Mouse (Mus musculus) liver, embryonic 14.5 days (tissue): ENCODE results near the gene Timp4. TPM values are rescaled to one million over a fixed set of nuclear protein-coding genes. Genes with fewer than 3 reads are reported as not detected.
"Not testable (repeated sequence)": the region's sequence is repeated elsewhere in the genome, so short reads cannot be mapped to it uniquely, and the experiment has no call there.

Source experiments
- ATAC-seq: fragments of 200-750 bp; cut with Nextera tagmentation; 2 replicates; pipeline ENCODE4 v1.8.0; 2017; ENCODE audit warnings: moderate number of reproducible peaks, mild to moderate bottlenecking, moderate library complexity; ENCODE audit not compliant: insufficient read depth
- DNase-seq, 3 experiments: peaks; one replicate each; pipeline ENCODE4 v3.0.0-alpha.2; 2012 to 2013; ENCODE audit warnings: low read depth in 3 of 3, low spot score in 3 of 3
- H3K27ac ChIP-seq: fragments of 300-500 bp; sonication (generic); 2 replicates; pipeline ENCODE4 v1.5.1; 2014; ENCODE audit warnings: moderate library complexity, mild to moderate bottlenecking, control low read depth, inconsistent platforms
- H3K27me3 ChIP-seq: fragments of 300-500 bp; sonication (generic); 2 replicates; pipeline ENCODE4 v1.6.1; 2014; ENCODE audit warnings: mild to moderate bottlenecking, low read length, moderate library complexity; ENCODE audit not compliant: control insufficient read depth, insufficient read depth
- H3K36me3 ChIP-seq: fragments of 300-500 bp; sonication (generic); replicated peaks from 2 replicates; pipeline ENCODE4 v1.6.1; 2014; ENCODE audit warnings: low read depth; ENCODE audit not compliant: control insufficient read depth, insufficient read depth
- H3K4me1 ChIP-seq, 2 experiments: fragments of 200-500 bp in 1 of 2; fragments of 300-500 bp in 1 of 2; sonication (generic) in 1 of 2; replicated peaks; 2 replicates each; pipeline ENCODE4 v1.6.1; 2012 to 2014; ENCODE audit warnings: antibody characterized with exemption in 1 of 2, inconsistent platforms in 1 of 2, low read length in 1 of 2; ENCODE audit not compliant: control insufficient read depth in 2 of 2, insufficient read depth in 2 of 2
- H3K4me2 ChIP-seq: fragments of 300-500 bp; sonication (generic); 2 replicates; pipeline ENCODE4 v1.6.1; 2014; ENCODE audit warnings: low read depth, mild to moderate bottlenecking, control low read depth, moderate library complexity
- H3K4me3 ChIP-seq, 2 experiments: fragments of 200-500 bp in 1 of 2; fragments of 300-500 bp in 1 of 2; sonication (generic) in 1 of 2; 2 replicates each; pipeline ENCODE4 v1.5.1; 2012 to 2014; ENCODE audit warnings: low read depth in 2 of 2, low read length in 2 of 2, mild to moderate bottlenecking in 2 of 2, control low read depth in 1 of 2, inconsistent platforms in 1 of 2, moderate library complexity in 1 of 2; ENCODE audit not compliant: insufficient read depth in 1 of 2
- H3K9ac ChIP-seq: fragments of 300-500 bp; sonication (generic); replicated peaks from 2 replicates; pipeline ENCODE4 v1.6.1; 2014; ENCODE audit warnings: mild to moderate bottlenecking, control low read depth, moderate library complexity
- H3K9me3 ChIP-seq: fragments of 300-500 bp; sonication (generic); 2 replicates; pipeline ENCODE4 v1.6.1; 2016; ENCODE audit warnings: low read length, mixed read lengths; ENCODE audit not compliant: control insufficient read depth
- CTCF ChIP-seq: IDR thresholded peaks from 2 replicates; pipeline ENCODE4 v1.5.1; 2016; ENCODE audit warnings: antibody characterized with exemption, low read depth, control low read depth
- EP300 ChIP-seq: IDR thresholded peaks from 2 replicates; pipeline ENCODE4 v1.6.1; 2016; ENCODE audit warnings: antibody characterized with exemption, low read depth
- WGBS: fragments of 180-500 bp; shearing (Covaris S2); extraction: QIAGEN DNeasy Blood & Tissue Kit; methylation state at CpG from one replicate; pipeline ENCODE4 v1.1.7; 2014; ENCODE audit not compliant: insufficient replicate concordance; 5-methylcytosine and 5-hydroxymethylcytosine counted together
- polyA plus RNA-seq, 2 experiments: library from polyadenylated mRNA; depleted of rRNA in 1 of 2; stranded (reverse) in 1 of 2; unstranded in 1 of 2; fragments of >200 nt; fragmentation: Nextera tagmentation in 1 of 2; extraction: Ambion mirVana in 1 of 2; gene quantifications; 2 replicates each; pipeline versions ENCODE4 v1.2.1 to v1.2.3; 2012 to 2014

The Timp4 gene
- polyA plus RNA-seq, 2 experiments, result not detected

GRCm38 (mm10) chr6:115244222-115244621 lies 7.8 kb downstream of the Timp4 start:
- Histone ChIP-seq H3K4me3 (no peak overlapping the region), H3K9ac (no peak overlapping the region), H3K4me1 (no peaks in the 10 kb centered on the region), H3K27me3 (no peaks in the 10 kb centered on the region), H3K4me2 (no peak overlapping the region), H3K9me3 (no peaks in the 10 kb centered on the region), H3K27ac (no peak overlapping the region), H3K36me3 (no peaks in the 10 kb centered on the region)
- ATAC-seq, result no peak
- TF ChIP-seq CTCF (no peak), EP300 (no peak)
- DNase-seq, result no peak
- 47% methylated on average over 2 of the region's 2 CpGs for WGBS

- no peak overlapping the region for H3K4me3 ChIP-seq
- WGBS, result 71% methylated on average over 3 of the region's 3 CpGs
- no peaks in the 10 kb centered on the region for H3K36me3 ChIP-seq
- no peaks in the 10 kb centered on the region for H3K9me3 ChIP-seq
- no peak for TF ChIP-seq EP300
- no peak overlapping the region for H3K4me2 ChIP-seq
- H3K4me1 ChIP-seq, result no peaks in the 10 kb centered on the region
- H3K9ac ChIP-seq, result no peak overlapping the region
- H3K27me3 ChIP-seq, result no peaks in the 10 kb centered on the region
- no peak overlapping the region for H3K27ac ChIP-seq
- DNase-seq (no peak), ATAC-seq (no peak)
Observed at GRCm38 (mm10) chr6:115241939-115242338, 10.1 kb downstream of the Timp4 start.

DNA sequence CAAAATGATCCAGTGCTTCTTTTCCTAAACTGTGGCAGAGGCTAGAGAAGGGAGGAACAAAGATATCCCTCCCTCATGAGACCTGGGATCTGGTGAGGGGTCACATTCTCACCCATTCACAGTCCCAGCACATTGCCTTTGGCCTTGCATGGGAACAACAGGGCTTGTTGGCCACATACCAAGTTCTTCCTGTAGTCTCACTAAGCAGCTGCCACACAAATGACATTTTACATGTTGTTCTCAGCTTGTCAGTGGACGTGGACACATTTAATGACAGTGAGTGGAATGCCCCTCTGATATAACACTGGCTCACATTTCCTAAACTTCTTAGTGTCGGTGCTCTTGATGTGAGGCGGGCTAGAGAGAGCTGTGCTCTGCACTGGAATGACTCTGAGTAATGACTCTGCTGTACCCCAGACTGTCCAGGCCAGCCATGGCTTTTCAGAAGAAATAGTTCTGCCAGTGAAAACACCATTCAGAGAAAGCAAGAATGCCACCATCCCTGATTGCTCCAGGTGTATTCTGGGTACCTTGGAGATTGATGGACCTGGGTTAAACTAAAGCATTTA lies 10.8 kb downstream of the Timp4 start:
- Histone ChIP-seq H3K4me1 (no peaks in the 10 kb centered on the region), H3K4me2 (no peak overlapping the region), H3K27ac (no peak overlapping the region), H3K4me3 (no peak overlapping the region), H3K9me3 (no peaks in the 10 kb centered on the region), H3K27me3 (no peaks in the 10 kb centered on the region), H3K36me3 (no peaks in the 10 kb centered on the region), H3K9ac (no peak overlapping the region)
- no peak for DNase-seq
- no peak for TF ChIP-seq CTCF
- TF ChIP-seq EP300, result no peak
- ATAC-seq, result no peak
- WGBS, result 60% methylated on average over 3 of the region's 3 CpGs

DNA sequence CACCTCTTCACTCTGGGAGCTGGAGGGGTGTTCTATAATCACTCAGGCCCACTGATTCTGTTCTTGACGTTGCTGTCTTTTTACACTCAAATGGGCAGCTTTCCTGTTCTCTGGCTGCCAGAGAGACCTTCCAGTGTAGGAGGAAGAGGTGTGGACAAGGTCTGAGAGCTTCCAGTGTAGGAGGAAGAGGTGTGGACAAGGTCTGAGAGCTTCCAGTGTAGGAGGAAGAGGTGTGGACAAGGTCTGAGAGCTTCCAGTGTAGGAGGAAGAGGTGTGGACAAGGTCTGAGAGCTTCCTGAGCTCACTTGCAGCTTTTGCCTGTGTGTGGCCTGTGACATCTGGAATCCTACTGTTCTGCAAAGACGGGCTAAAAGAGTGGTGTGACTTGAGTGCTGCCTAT lies 11.6 kb downstream of the Timp4 start:
- 31% methylated on average over 2 of the region's 2 CpGs for WGBS
- H3K4me1 ChIP-seq, H3K27me3 ChIP-seq, ATAC-seq, H3K4me2 ChIP-seq, DNase-seq, H3K27ac ChIP-seq, H3K9ac ChIP-seq, H3K36me3 ChIP-seq, H3K9me3 ChIP-seq, H3K4me3 ChIP-seq: not testable (repeated sequence)

DNA sequence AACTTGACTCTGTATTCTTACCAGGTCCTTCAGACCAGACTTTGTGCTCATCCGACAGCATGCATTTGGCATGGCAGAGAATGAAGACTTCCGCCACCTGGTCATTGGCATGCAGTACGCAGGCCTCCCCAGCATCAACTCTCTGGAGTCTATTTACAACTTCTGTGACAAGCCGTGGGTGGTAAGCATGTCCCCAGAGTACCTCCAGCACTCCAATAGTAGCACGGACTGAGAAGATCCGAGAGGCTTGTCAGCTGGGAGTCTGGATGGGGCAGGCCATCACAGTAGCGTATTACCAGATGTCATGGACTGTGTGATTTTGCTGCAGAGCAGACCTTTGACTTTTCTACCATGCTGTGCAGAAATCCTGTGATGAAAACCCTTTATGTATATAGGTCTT lies 12.7 kb downstream of the Timp4 start:
- H3K27ac ChIP-seq, result no peak overlapping the region
- H3K4me2 ChIP-seq, result no peak overlapping the region
- ATAC-seq (no peak), DNase-seq (no peak)
- no peaks in the 10 kb centered on the region for H3K27me3 ChIP-seq
- no peak overlapping the region for H3K4me3 ChIP-seq
- H3K4me1 ChIP-seq, result no peaks in the 10 kb centered on the region
- TF ChIP-seq CTCF (no peak), EP300 (no peak)
- H3K9ac ChIP-seq, result no peak overlapping the region
- no peaks in the 10 kb centered on the region for H3K36me3 ChIP-seq
- H3K9me3 ChIP-seq, result no peaks in the 10 kb centered on the region
- WGBS, result 70% methylated on average over 7 of the region's 7 CpGs
